Comparison of ENCODE assay signal across 14 mouse cellular contexts in genomic region chr13:95964226-95964625, GRCm38 (mm10).
DNase-seq lines count a peak whose midpoint lies in the region; ATAC-seq and TF ChIP-seq lines count a peak whose summit lies in the region.
"Had no signal": no experiment of that assay in that cellular context is flagged by ENCODE, and none has a peak within 500 bp of the region (broad histone marks: within the 10 kb centered on the region; RNA-seq: fewer than 3 reads in every experiment).

No protein-coding gene starts in this region.

- H3K27me3 ChIP-seq in hindbrain, embryonic 12.5 days: no peaks in the 10 kb centered on the region
- no peaks in the 10 kb centered on the region for H3K27me3 ChIP-seq in hindbrain, embryonic 11.5 days (ENCODE audit: control insufficient read depth, insufficient read depth, low read length)
- no peaks in the 10 kb centered on the region for H3K27me3 ChIP-seq in embryonic facial prominence, embryonic 14.5 days (replicated peaks; ENCODE audit: control insufficient read depth, insufficient read depth, low read length)
- H3K27me3 ChIP-seq: forebrain, embryonic 12.5 days; limb, embryonic 15.5 days had no signal

- DNase-seq in hindbrain, embryonic 11.5 days (ENCODE audit: low spot score): no peak
- DNase-seq in CD8-positive naive resting alpha-beta T cell, adult 2 months (ENCODE audit: low read depth in 2 of 2, low spot score in 2 of 2): peak; percentile 62 to 65
- DNase-seq in embryonic facial prominence, embryonic 14.5 days (ENCODE audit: low spot score): peak; percentile 89
- peak; percentile 36 to 45 for DNase-seq in natural killer cell, adult 2 months (ENCODE audit: low spot score in 2 of 2)
- DNase-seq in left cerebral cortex, adult 2 months (ENCODE audit: extremely low spot score in 1 of 2, low spot score in 2 of 2): no peak
- no peak for DNase-seq in spleen, adult 18-20 months
- DNase-seq in heart, adult 11 months: no peak
- DNase-seq: cerebellum, postnatal 25 days; heart, postnatal 36 days; layer of hippocampus, adult 9-11 months; right cerebral cortex, postnatal 4 days had no signal

- no peak overlapping the region for H3K4me3 ChIP-seq in hindbrain, embryonic 12.5 days
- no peak overlapping the region for H3K4me3 ChIP-seq in hindbrain, embryonic 11.5 days (ENCODE audit: low read depth, low read length)
- no peak overlapping the region for H3K4me3 ChIP-seq in embryonic facial prominence, embryonic 14.5 days (ENCODE audit: low read depth, low read length)
- H3K4me3 ChIP-seq in left cerebral cortex, adult 2 months: no peak overlapping the region
- H3K4me3 ChIP-seq: forebrain, embryonic 12.5 days; limb, embryonic 15.5 days had no signal

- no peak for TF ChIP-seq CTCF in left cerebral cortex, adult 2 months (IDR thresholded peaks at IDR 0.05)

- WGBS in hindbrain, embryonic 12.5 days: 49% methylated on average over 8 of the region's 8 CpGs
- WGBS in hindbrain, embryonic 11.5 days: 63% methylated on average over 8 of the region's 8 CpGs
- 12% methylated on average over 8 of the region's 8 CpGs for WGBS in embryonic facial prominence, embryonic 14.5 days

- H3K4me1 ChIP-seq in hindbrain, embryonic 12.5 days: peaks cover 51% of the 10 kb centered on the region
- H3K4me1 ChIP-seq in hindbrain, embryonic 11.5 days (replicated peaks; ENCODE audit: control insufficient read depth, insufficient read depth, low read length): peaks cover 2% of the 10 kb centered on the region; the same call in 1 of the 2 replicates
- H3K4me1 ChIP-seq in embryonic facial prominence, embryonic 14.5 days (ENCODE audit: control insufficient read depth, insufficient read depth, low read length): peaks cover 40% of the 10 kb centered on the region

- no peak overlapping the region for H3K9ac ChIP-seq in hindbrain, embryonic 12.5 days
- no peak overlapping the region for H3K9ac ChIP-seq in hindbrain, embryonic 11.5 days (ENCODE audit: low read depth, low read length)
- H3K9ac ChIP-seq in embryonic facial prominence, embryonic 14.5 days (ENCODE audit: low read depth, low read length): no peak overlapping the region
- H3K9ac ChIP-seq: forebrain, embryonic 12.5 days; limb, embryonic 15.5 days had no signal

- H3K9me3 ChIP-seq in hindbrain, embryonic 12.5 days (replicated peaks): no peaks in the 10 kb centered on the region
- H3K9me3 ChIP-seq in hindbrain, embryonic 11.5 days (ENCODE audit: control insufficient read depth, low read length): no peaks in the 10 kb centered on the region
- no peaks in the 10 kb centered on the region for H3K9me3 ChIP-seq in embryonic facial prominence, embryonic 14.5 days (ENCODE audit: control insufficient read depth, low read length)
- H3K9me3 ChIP-seq: forebrain, embryonic 12.5 days; limb, embryonic 15.5 days had no signal

- no peak for ATAC-seq in hindbrain, embryonic 12.5 days (ENCODE audit: low FRiP score)
- ATAC-seq in hindbrain, embryonic 11.5 days (ENCODE audit: low FRiP score): no peak
- peak; percentile 74 for ATAC-seq in embryonic facial prominence, embryonic 14.5 days (ENCODE audit: low read depth)

- H3K36me3 ChIP-seq in hindbrain, embryonic 12.5 days: no peaks in the 10 kb centered on the region
- no peaks in the 10 kb centered on the region for H3K36me3 ChIP-seq in hindbrain, embryonic 11.5 days (ENCODE audit: control insufficient read depth, insufficient read depth, low read length)
- no peaks in the 10 kb centered on the region for H3K36me3 ChIP-seq in embryonic facial prominence, embryonic 14.5 days (ENCODE audit: control insufficient read depth, insufficient read depth, low read length)
- H3K36me3 ChIP-seq: forebrain, embryonic 12.5 days; limb, embryonic 15.5 days had no signal

- H3K27ac ChIP-seq in hindbrain, embryonic 12.5 days: peak overlapping the region; percentile 26; the same call in 1 of the 2 replicates
- H3K27ac ChIP-seq in hindbrain, embryonic 11.5 days (ENCODE audit: low read depth, low read length): no peak overlapping the region
- H3K27ac ChIP-seq in embryonic facial prominence, embryonic 14.5 days (replicated peaks; ENCODE audit: low read depth, low read length): peak overlapping the region; percentile 73
- no peak overlapping the region for H3K27ac ChIP-seq in left cerebral cortex, adult 2 months
- H3K27ac ChIP-seq: forebrain, embryonic 12.5 days; limb, embryonic 15.5 days had no signal

- H3K4me2 ChIP-seq in hindbrain, embryonic 12.5 days (replicated peaks): no peak overlapping the region
- no peak overlapping the region for H3K4me2 ChIP-seq in hindbrain, embryonic 11.5 days (replicated peaks; ENCODE audit: low read depth, low read length)
- no peak overlapping the region for H3K4me2 ChIP-seq in embryonic facial prominence, embryonic 14.5 days (ENCODE audit: low read depth, low read length)
- H3K4me2 ChIP-seq: forebrain, embryonic 12.5 days; limb, embryonic 15.5 days had no signal

- intact Hi-C loops in left cerebral cortex, adult 2 months (cut with DNase I): loop anchor here (10.0 kb wide), 1 partner anchor 399 kb away; no protein-coding TSS in a partner anchor

Comparison
In these comparisons a context has a peak if more than half of its experiments do, and no peak if none do; other contexts are left out.
1. H3K27ac ChIP-seq: peak in hindbrain, embryonic 12.5 days (single experiment) and embryonic facial prominence, embryonic 14.5 days (single experiment); none in hindbrain, embryonic 11.5 days (single experiment) and left cerebral cortex, adult 2 months (single experiment).
2. DNase-seq: peak in CD8-positive naive resting alpha-beta T cell, adult 2 months (2 of 2), embryonic facial prominence, embryonic 14.5 days (single experiment) and natural killer cell, adult 2 months (2 of 2); none in hindbrain, embryonic 11.5 days (single experiment), left cerebral cortex, adult 2 months (0 of 2), spleen, adult 18-20 months (0 of 2) and heart, adult 11 months (single experiment).